Mouse (Mus musculus) midbrain, embryonic 15.5 days (tissue): ENCODE data around the gene Krt2. TPM values are rescaled to one million over a fixed set of nuclear protein-coding genes. Genes with fewer than 3 reads are reported as not detected.

Source experiments
- polyA plus RNA-seq: library from polyadenylated mRNA; unstranded; fragments of >200 nt; fragmentation: Nextera tagmentation; extraction: Ambion mirVana; gene quantifications from 2 replicates; pipeline ENCODE4 v1.2.1, GENCODE M21; 2015

Gene Krt2
- polyA plus RNA-seq, 1 experiment from 2014 or later = not detected

Other genes with a start within 250 kb of the Krt2 start
- 0.08 and 0.17 TPM in 2 replicates for gene Krt75, start 244.3 kb downstream of the Krt2 start, polyA plus RNA-seq
- not detected in 2 replicates for gene Gm5414, start 190.0 kb downstream of the Krt2 start, polyA plus RNA-seq
- not detected in 2 replicates for gene Gm5478, start 170.8 kb downstream of the Krt2 start, polyA plus RNA-seq
- not detected in 2 replicates for gene Krt6b, start 137.9 kb downstream of the Krt2 start, polyA plus RNA-seq
- 0.17 TPM in 1 of 2 replicates, not detected in the other for gene Krt6a, start 123.9 kb downstream of the Krt2 start, polyA plus RNA-seq
- 0.10 and 5.8 TPM in 2 replicates for gene Krt5, start 105.3 kb downstream of the Krt2 start, polyA plus RNA-seq
- gene Krt71, start 75.1 kb downstream of the Krt2 start, polyA plus RNA-seq = 0.08 TPM in 2 replicates
- gene Krt72, start 31.7 kb downstream of the Krt2 start, polyA plus RNA-seq = not detected in 2 replicates
- gene Krt73, start 15.8 kb downstream of the Krt2 start, polyA plus RNA-seq = 0.46 and 0.73 TPM in 2 replicates
- gene Krt1, start 32.6 kb upstream of the Krt2 start, polyA plus RNA-seq = 12.3 and 12.8 TPM in 2 replicates
- gene Krt77, start 51.5 kb upstream of the Krt2 start, polyA plus RNA-seq = 0.23 and 0.54 TPM in 2 replicates
- gene Krt76, start 74.8 kb upstream of the Krt2 start, polyA plus RNA-seq = not detected in 2 replicates
- 0.18 and 0.90 TPM in 2 replicates for gene Krt4, start 106.6 kb upstream of the Krt2 start, polyA plus RNA-seq
- 0.11 and 0.13 TPM in 2 replicates for gene Krt79, start 122.2 kb upstream of the Krt2 start, polyA plus RNA-seq
- not detected in 2 replicates for gene Krt78, start 136.1 kb upstream of the Krt2 start, polyA plus RNA-seq
- gene Krt8, start 186.3 kb upstream of the Krt2 start, polyA plus RNA-seq = 1.8 and 2.0 TPM in 2 replicates
- gene Krt18, start 210.0 kb upstream of the Krt2 start, polyA plus RNA-seq = 3.3 and 4.4 TPM in 2 replicates